Mouse (Mus musculus) embryonic fibroblast, embryonic 13.5 days (primary cell): ENCODE measurements around the gene Xpr1. TPM values are rescaled to one million over a fixed set of nuclear protein-coding genes. Genes with fewer than 3 reads are reported as not detected.

Source experiments
- H3K27ac ChIP-seq: 2 replicates; pipeline ENCODE4 v1.5.1; 2012; ENCODE audit warnings: low read length, control low read depth, inconsistent platforms; ENCODE audit not compliant: insufficient read depth
- H3K4me1 ChIP-seq: 2 replicates; pipeline ENCODE4 v1.6.1; 2011; ENCODE audit warnings: low read length; ENCODE audit not compliant: control insufficient read depth, insufficient read depth
- H3K4me3 ChIP-seq: 2 replicates; pipeline ENCODE4 v1.5.1; 2011; ENCODE audit warnings: mild to moderate bottlenecking, control low read depth, low read length; ENCODE audit not compliant: insufficient read depth
- CTCF ChIP-seq: IDR thresholded peaks from 2 replicates; pipeline ENCODE4 v1.5.1; 2011; ENCODE audit warnings: mild to moderate bottlenecking, control low read depth, low read length, moderate library complexity, borderline replicate concordance; ENCODE audit not compliant: insufficient read depth
- POLR2A ChIP-seq: IDR thresholded peaks from 2 replicates; pipeline ENCODE4 v1.6.1; 2011; ENCODE audit warnings: low read depth, mild to moderate bottlenecking, control low read depth, low read length, moderate library complexity
- polyA plus RNA-seq: library from polyadenylated mRNA; stranded (reverse); fragments of >200 nt; gene quantifications from 2 replicates; pipeline ENCODE4 v1.2.4, GENCODE M21; 2011; ENCODE audit warnings: low read depth; ENCODE audit not compliant: missing spikeins, insufficient read length

Xpr1 gene
- 43.6 and 43.7 TPM in 2 replicates for polyA plus RNA-seq

DNA sequence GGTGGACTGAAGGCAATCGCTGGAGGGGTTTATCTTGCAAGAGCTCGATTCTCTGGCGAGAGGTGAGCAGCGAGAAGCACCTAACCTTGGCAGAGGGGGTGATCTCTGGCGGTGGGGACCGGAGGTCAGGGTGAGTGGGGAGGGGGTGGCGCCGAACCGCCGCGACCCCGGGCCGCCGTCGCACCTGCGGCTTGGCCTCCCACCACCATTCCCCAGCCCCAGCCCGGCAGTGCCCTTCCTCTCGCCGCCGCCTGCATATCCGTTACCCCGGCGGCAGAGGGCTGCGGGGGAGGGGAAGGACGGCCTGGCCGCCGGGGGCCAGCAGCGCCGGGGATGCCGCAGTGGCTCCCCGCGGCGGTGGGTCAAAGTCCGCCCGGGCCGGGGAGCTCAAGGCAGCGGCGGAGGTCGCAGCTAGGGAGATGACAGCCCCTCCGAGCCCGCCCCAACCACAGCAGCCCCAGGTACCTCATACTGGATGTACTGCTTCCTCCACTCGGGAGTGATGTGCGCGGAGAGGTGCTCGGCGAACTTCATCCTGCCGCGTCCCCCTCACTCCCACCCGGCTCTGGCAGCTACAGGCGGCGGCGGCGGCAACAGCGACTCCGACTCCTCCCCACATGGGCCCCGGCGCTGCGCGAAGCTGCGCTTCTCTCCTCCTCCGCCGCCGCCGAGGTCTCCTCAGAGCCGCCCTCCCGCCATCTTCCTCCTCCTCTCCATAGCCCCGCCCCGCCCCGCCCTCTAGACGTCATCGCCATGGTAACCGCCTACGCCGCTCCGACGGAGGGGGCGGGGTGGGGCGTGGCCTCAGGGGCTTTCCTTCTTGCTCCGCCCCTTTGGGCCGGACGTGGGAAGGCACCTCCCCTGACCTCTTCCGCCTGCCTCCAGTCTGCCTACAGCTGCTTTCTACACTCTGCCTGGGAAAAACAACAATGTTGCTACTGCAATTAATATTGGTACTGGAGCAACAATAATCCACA lies at the start of gene Xpr1:
TSS of gene Xpr1 (minus strand) at position 715 of the 977 bp plus-strand sequence.
- Histone ChIP-seq H3K4me3 (peak within 1 kb of the TSS; percentile 70), H3K4me1 (no peaks in the 10 kb centered on the region), H3K27ac (no peak within 1 kb of the TSS)
- TF ChIP-seq CTCF (no peak), POLR2A (peak; percentile 74)

DNA sequence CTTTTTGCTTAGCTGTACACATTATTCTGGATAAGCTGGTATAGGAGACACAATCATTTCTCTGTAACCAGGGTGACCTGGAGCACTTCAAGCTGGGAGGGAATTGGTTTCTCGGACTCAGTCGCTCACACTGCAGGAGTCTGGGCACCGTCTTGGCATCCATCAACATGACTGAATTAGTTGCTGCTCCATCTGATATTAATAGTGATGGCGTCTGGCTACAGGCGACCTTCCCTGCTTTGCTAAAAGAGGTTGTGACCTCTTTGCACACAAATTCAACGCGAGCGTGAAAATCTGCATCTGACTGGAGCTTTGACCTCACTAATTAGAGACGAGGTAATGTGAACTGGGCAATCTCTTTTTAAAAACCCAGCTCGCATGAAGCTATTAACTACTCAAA lies 46.2 kb upstream of the Xpr1 start:
- Histone ChIP-seq H3K4me3 (no peak overlapping the region), H3K27ac (no peak overlapping the region), H3K4me1 (no peaks in the 10 kb centered on the region)
- TF ChIP-seq POLR2A (no peak), CTCF (no peak)

DNA sequence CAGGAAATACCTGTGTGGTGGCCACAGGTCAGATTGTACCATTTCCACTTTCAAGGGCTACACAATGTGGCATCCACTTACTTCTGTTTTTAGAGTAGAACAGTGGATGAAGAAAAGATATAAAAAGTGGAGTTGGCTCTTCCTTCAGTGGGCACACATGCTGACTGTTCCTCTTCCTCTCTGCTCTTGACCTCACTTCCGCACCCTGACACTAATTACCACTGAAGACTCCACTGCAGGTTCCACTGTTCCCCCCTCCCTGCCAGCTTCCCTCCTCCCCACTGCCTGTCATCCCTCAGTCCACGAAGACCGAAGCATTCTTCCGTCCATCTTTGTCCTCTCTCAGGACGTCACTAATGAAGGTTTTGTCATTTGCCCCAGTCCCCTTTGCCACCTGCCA lies 45.4 kb upstream of the Xpr1 start:
- Histone ChIP-seq H3K4me3 (no peak overlapping the region), H3K4me1 (no peaks in the 10 kb centered on the region), H3K27ac (no peak overlapping the region)
- TF ChIP-seq POLR2A (no peak), CTCF (no peak)

DNA sequence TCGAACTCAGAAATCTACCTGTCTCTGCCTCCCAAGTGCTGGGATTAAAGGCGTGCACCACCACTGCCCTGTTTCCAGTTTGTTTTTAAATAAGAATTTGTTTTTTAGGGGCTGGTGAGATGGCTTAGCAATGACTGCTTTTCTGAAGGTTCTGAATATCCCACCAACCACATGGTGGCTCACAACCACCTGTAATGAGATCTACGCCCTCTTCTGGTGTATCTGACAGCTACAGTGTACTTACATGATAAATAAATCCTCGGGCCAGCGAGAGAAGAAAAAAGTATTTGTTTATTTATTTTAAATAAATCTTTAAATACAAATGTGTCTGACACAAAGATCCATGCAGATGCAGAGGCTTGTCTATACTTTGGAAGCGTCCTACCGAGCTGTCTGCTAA lies 40.3 kb upstream of the Xpr1 start:
- TF ChIP-seq CTCF, result no peak
- TF ChIP-seq POLR2A, result no peak
- H3K27ac ChIP-seq, result no peak overlapping the region
- no peaks in the 10 kb centered on the region for H3K4me1 ChIP-seq
- no peak overlapping the region for H3K4me3 ChIP-seq

DNA sequence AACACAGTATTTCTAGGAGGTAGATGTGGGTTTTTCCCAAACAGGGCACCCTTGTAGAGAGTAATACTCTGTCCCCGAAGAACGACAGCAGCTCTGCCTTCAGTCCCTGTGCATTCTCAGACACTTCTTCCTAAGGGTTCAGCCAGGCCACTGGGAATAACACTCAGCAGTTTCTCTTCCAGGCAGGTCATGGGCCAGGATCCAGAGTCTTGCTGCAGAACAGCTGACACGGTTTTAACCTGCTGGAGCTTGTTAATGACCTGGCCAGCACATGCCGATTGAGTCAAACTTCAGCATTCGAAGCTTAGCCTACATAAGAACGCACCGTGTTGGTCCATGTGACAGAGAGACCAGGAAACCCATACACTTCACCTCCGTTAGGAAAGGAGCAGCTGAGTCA lies 36.0 kb upstream of the Xpr1 start:
- TF ChIP-seq POLR2A, result no peak
- TF ChIP-seq CTCF, result no peak
- no peaks in the 10 kb centered on the region for H3K4me1 ChIP-seq
- no peak overlapping the region for H3K4me3 ChIP-seq
- no peak overlapping the region for H3K27ac ChIP-seq

DNA sequence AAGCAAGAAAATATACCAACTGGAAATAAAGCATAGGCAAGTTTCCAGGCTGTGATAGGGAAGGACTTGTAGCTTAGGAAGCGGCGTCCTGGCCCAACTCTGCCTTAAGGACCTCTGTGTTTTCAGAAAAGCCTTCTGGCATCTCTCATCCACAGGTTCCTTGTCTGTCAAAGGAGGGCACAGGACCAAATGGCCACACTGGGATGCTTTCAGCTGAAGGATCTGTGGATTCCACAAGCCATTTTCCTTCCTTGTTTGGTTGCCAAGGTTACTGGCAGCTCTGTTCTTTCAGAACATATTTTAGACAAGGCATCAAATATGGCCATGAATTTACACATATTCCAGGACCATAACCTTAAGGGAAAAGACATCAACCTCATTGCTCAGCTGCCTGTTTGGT lies 31.7 kb upstream of the Xpr1 start:
- Histone ChIP-seq H3K4me3 (no peak overlapping the region), H3K4me1 (no peaks in the 10 kb centered on the region), H3K27ac (no peak overlapping the region)
- TF ChIP-seq CTCF, result no peak
- no peak for TF ChIP-seq POLR2A

DNA sequence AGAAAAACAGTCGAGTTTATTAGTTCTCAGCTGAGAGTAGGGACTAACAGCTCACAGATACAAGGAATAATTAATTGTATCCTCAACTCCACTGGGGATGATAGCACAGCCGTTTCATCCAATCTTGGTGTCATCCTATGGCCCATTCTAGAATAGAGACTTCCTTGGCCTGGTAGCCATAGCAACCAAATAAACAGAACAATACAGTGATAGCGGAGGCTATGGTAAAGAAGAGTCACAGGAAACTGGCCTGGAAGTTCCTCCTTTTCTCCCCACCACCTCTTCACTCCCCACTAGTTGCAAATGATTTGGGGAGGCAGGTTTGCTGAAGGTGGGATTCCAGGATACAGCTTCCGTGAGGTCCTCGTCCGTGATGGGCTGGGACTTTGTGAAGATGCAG lies 30.1 kb upstream of the Xpr1 start:
- TF ChIP-seq POLR2A (no peak), CTCF (no peak)
- Histone ChIP-seq H3K4me3 (no peak overlapping the region), H3K4me1 (0 out of 2 replicates have a peak, but pooled peaks cover 2% of the 10 kb centered on the region), H3K27ac (no peak overlapping the region)

DNA sequence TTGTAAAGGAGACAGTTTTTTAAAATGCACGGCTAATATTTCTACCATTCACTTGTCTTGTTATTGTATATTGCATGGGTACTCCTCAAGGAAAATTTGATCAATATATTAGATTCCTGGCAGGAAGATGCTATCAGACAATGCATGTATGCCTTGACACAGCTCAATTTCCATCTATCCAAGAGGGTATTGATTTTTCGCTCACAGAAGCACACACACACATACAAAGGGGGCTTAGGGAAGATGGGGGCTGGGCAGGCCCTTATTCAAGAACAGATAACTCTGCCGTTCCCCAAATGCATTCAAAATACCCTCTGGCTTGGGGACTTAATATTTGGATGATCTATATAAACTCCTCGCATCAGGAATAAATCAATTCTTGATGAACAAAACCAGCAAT lies 25.9 kb upstream of the Xpr1 start:
- 0 out of 2 replicates have a peak, but pooled peaks cover 2% of the 10 kb centered on the region for H3K4me1 ChIP-seq
- H3K4me3 ChIP-seq, result no peak overlapping the region
- TF ChIP-seq CTCF (no peak), POLR2A (no peak)
- no peak overlapping the region for H3K27ac ChIP-seq

DNA sequence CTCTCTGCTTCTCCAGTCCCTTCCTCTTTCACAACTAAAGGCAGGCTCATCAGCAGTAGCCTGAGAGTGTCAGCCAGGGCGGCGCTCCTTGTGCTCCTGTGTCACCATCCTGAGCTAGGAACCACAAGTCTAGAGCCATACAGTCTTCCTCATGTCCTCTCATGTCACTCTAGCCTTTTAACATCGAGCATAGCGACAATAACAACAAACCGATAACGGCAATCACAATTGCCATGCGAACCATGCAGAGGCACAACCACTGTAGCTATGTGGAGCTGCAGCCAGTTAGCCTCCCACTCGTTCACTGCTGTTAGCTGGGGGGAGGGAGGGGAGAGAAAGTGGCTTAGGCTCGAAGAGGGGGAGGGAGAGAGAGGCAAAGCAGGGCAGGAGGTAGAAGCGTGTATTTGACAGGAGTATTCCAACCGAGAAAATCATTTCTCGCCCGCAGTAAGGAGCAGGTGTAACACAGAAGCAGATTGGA lies 25.3 kb upstream of the Xpr1 start:
- Histone ChIP-seq H3K4me1 (0 out of 2 replicates have a peak, but pooled peaks cover 2% of the 10 kb centered on the region), H3K27ac (no peak overlapping the region; the same call in 1 of the 2 replicates), H3K4me3 (no peak overlapping the region)
- TF ChIP-seq POLR2A (no peak), CTCF (no peak)

DNA sequence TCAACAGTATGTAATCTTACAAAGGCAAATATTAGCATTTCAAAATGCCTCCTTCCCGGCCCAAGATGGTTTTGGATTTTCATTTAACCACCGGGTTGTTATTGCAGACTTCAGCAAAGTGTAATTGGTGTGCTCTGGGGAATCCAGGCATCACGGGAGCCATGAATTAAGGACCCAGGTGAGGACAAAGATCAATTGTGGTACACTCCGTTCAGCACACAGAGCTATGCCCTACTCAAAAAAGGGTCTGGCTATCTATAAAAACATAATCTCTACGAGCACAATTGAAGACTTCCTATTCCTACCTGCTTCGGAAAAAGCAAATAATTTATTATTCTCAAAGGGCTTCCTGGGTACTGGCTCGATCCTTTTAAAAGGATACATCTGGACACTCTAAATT lies 22.3 kb upstream of the Xpr1 start:
- TF ChIP-seq CTCF (no peak), POLR2A (no peak)
- Histone ChIP-seq H3K4me1 (0 out of 2 replicates have a peak, but pooled peaks cover 2% of the 10 kb centered on the region), H3K27ac (no peak overlapping the region), H3K4me3 (no peak overlapping the region)

DNA sequence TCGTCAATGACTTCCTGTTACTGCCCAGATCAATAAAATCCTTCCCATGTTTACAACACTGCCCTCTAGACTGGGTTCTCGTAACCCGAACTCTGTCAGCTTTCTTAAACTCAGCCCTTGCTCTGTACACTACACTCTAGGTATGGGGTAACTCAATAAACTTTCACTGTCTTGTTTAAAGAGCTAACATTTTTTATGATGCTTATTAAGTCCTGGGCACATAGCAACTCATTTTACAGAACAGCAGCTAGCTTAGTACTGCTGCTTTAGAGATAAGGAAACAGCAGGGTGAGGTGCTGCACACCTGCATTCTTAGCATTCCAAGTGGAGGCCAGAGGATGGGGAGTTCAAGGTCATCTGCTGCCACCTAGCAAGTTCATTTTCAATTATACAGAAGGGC lies 21.3 kb upstream of the Xpr1 start:
- TF ChIP-seq CTCF (no peak), POLR2A (no peak)
- H3K4me3 ChIP-seq, result no peak overlapping the region
- no peak overlapping the region for H3K27ac ChIP-seq
- H3K4me1 ChIP-seq, result 0 out of 2 replicates have a peak, but pooled peaks cover 2% of the 10 kb centered on the region
